18 mouse cellular contexts compared by ENCODE assay signal in the genomic region with DNA sequence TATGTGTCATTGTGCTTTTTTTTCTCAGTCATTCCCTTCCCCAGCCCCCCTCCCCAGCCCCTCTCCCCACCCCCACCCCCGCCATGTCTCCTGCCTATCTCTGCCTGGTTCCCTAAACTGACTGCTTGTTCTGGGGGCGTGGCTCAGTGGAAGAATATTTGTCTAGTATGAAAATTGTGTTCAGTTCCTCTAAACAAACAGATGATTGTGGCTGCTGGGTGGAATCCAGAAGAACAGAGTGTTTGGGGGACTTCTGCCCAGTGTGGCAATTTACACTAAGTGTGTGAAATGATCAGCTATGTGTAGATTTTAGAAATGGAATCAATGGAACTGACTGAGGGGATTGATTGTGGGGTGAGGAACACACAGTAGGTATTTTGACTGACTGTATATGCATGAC.
"Had no signal": no experiment of that assay in that cellular context is flagged by ENCODE, and none has a peak within 500 bp of the region (broad histone marks: within the 10 kb centered on the region; RNA-seq: fewer than 3 reads in every experiment).

No protein-coding gene starts in this region.

- ATAC-seq: intestine, embryonic 16.5 days; midbrain, embryonic 13.5 days had no signal

- H3K27me3 ChIP-seq: neural tube, embryonic 12.5 days had no signal

- H3K9ac ChIP-seq: liver, embryonic 13.5 days; lung, embryonic 14.5 days; midbrain, embryonic 13.5 days; neural tube, embryonic 12.5 days; neural tube, embryonic 15.5 days had no signal

- H3K4me1 ChIP-seq: neural tube, embryonic 12.5 days; neural tube, embryonic 15.5 days had no signal

- H3K27ac ChIP-seq: left cerebral cortex, adult 2 months; liver, embryonic 13.5 days; midbrain, embryonic 10.5 days; midbrain, embryonic 13.5 days; neural tube, embryonic 12.5 days; neural tube, embryonic 15.5 days had no signal

- DNase-seq: kidney, adult 18-20 months; kidney, adult 9 months; kidney, postnatal 14 days; kidney, postnatal 4 days; layer of hippocampus, adult 9-11 months; liver, embryonic 13.5 days; lung, embryonic 14.5 days; lung, postnatal 10 days; lung, postnatal 4 days; retina, postnatal 1 day; thymus, adult 18-20 months; thymus, postnatal 36 days had no signal

- H3K9me3 ChIP-seq: liver, embryonic 13.5 days; midbrain, embryonic 10.5 days; midbrain, embryonic 13.5 days; neural tube, embryonic 12.5 days; neural tube, embryonic 15.5 days had no signal

- H3K36me3 ChIP-seq: liver, embryonic 13.5 days; midbrain, embryonic 10.5 days; midbrain, embryonic 13.5 days; neural tube, embryonic 12.5 days; neural tube, embryonic 15.5 days had no signal

- H3K4me3 ChIP-seq: left cerebral cortex, adult 2 months; liver, embryonic 13.5 days; midbrain, embryonic 10.5 days; midbrain, embryonic 13.5 days; neural tube, embryonic 12.5 days; neural tube, embryonic 15.5 days had no signal
